Mouse (Mus musculus): ENCODE results near the gene Rcor2. TPM values are rescaled to one million over a fixed set of nuclear protein-coding genes. Genes with fewer than 3 reads are reported as not detected.

Rcor2 gene
- 9.8 and 16.0 TPM in 2 replicates for polyA plus RNA-seq (2014; fragmentation: Nextera tagmentation; extraction: Ambion mirVana)

DNA sequence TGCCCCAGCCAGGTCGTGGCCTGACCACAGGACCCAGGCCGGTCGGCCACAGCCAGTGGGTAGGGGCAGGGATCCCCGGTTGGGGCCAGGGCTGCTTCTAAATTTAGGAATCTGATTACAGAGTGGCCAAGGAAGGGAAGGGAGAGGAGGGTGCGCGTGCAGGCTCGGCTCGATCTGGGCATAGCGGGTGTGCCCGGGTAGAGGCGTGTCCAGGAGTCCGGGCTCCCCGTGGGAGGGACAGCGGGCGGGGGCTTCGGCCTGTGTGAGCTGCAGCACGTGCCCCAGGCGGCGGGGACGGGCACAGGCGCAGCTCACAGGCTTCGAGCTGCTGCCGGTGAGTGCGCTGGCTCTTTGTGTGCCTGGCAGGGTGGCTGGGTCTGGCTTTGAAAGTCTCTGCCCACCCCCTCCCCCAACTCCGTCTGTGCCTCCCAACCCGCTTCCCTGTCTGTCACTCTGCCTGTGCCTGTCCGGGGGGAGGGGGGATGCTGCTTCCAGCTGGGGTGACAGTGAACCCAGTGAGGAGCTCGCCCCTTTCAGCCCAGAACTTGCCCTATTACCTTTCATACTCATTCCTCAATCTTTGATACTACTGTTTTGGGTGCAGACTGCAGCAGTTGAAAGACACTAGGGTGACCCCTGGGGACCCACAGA, at the start of gene Rcor2:
Gene Rcor2, plus strand, starts transcription at position 235 of the 651 bp plus-strand sequence.
- H3K27me3 ChIP-seq (ENCODE audit: control insufficient read depth, insufficient read depth, low read length) = no peaks in the 10 kb centered on the region
- H3K4me1 ChIP-seq (ENCODE audit: control insufficient read depth, insufficient read depth, low read length) = peaks cover 49% of the 10 kb centered on the region
- WGBS = 4% methylated on average over 27 of the region's 28 CpGs
- peak within 1 kb of the TSS; percentile 95 for H3K9ac ChIP-seq (ENCODE audit: low read depth, low read length)
- peaks cover 18% of the 10 kb centered on the region for H3K36me3 ChIP-seq (ENCODE audit: control insufficient read depth, insufficient read depth, low read length)
- peak within 1 kb of the TSS; percentile 84 for H3K4me2 ChIP-seq (replicated peaks; ENCODE audit: low read depth, low read length)
- peak within 1 kb of the TSS; percentile 88 for H3K27ac ChIP-seq (ENCODE audit: low read depth, low read length)
- peaks cover 3% of the 10 kb centered on the region; the same call in 1 of the 2 replicates for H3K9me3 ChIP-seq (ENCODE audit: control insufficient read depth, low read length)
- peak; percentile 30 for ATAC-seq (ENCODE audit: low FRiP score, low TSS enrichment)
- H3K4me3 ChIP-seq (ENCODE audit: low read length) = peak within 1 kb of the TSS; percentile 84

DNA sequence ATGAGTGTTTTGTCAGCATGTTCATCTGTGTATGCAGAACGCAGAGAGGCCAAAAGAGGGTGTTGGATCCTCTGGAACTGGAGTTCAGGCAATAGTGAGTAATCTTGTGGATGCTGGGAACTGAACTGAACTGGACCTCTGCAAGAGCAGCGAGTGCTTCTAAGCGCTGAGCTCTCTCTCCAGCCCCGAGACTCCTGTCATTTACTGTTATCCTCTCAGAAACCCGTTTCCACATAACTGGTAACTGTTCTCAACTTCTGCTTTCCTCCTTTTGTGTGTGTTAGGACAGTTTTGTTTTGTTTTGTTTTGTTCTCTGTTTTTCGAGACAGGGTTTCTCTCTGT, 49.2 kb upstream of the Rcor2 start:
- no peak overlapping the region for H3K27ac ChIP-seq (ENCODE audit: low read depth, low read length)
- 12% methylated on average over 6 of the region's 6 CpGs for whole genome bisulfite sequencing
- ATAC-seq (ENCODE audit: low FRiP score, low TSS enrichment) = no peak; the same call in 1 of the 2 replicates

DNA sequence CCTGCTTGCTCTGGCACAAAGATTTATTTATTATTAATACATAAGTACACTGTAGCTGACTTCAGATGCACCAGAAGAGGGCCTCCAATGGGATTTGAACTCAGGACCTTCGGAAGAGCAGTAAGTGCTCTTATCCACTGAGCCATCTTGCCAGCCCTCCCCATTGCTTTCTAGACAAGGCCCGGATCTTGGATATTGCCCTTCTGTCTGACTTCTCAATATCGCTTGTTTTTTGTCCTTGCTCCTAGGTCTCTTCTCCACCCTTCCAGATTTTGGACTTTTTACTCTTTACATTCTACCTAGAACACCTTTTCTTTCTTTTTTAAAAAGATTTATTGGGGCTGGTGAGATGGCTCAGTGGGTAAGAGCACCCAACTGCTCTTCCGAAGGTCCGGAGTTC, 48.4 kb upstream of the Rcor2 start:
- Histone ChIP-seq H3K9ac (ENCODE audit: low read depth, low read length) (no peak overlapping the region), H3K36me3 (ENCODE audit: control insufficient read depth, insufficient read depth, low read length) (peaks cover 17% of the 10 kb centered on the region), H3K27ac (ENCODE audit: low read depth, low read length) (no peak overlapping the region), H3K27me3 (ENCODE audit: control insufficient read depth, insufficient read depth, low read length) (no peaks in the 10 kb centered on the region), H3K4me1 (ENCODE audit: control insufficient read depth, insufficient read depth, low read length) (peaks cover 23% of the 10 kb centered on the region), H3K4me3 (ENCODE audit: low read length) (no peak overlapping the region), H3K4me2 (replicated peaks; ENCODE audit: low read depth, low read length) (no peak overlapping the region), H3K9me3 (ENCODE audit: control insufficient read depth, low read length) (no peaks in the 10 kb centered on the region)
- ATAC-seq (ENCODE audit: low FRiP score, low TSS enrichment) = no peak
- 97% methylated on average over 5 of the region's 5 CpGs for WGBS

More for the DNA sequence above, 49.2 kb upstream of the Rcor2 start:
- Histone ChIP-seq H3K4me2 (replicated peaks; ENCODE audit: low read depth, low read length) (peak overlapping the region; percentile 59), H3K4me1 (ENCODE audit: control insufficient read depth, insufficient read depth, low read length) (peaks cover 23% of the 10 kb centered on the region), H3K9ac (ENCODE audit: low read depth, low read length) (peak overlapping the region; percentile 40), H3K27me3 (ENCODE audit: control insufficient read depth, insufficient read depth, low read length) (no peaks in the 10 kb centered on the region), H3K4me3 (ENCODE audit: low read length) (peak overlapping the region; percentile 89), H3K36me3 (ENCODE audit: control insufficient read depth, insufficient read depth, low read length) (peaks cover 24% of the 10 kb centered on the region), H3K9me3 (ENCODE audit: control insufficient read depth, low read length) (no peaks in the 10 kb centered on the region)

DNA sequence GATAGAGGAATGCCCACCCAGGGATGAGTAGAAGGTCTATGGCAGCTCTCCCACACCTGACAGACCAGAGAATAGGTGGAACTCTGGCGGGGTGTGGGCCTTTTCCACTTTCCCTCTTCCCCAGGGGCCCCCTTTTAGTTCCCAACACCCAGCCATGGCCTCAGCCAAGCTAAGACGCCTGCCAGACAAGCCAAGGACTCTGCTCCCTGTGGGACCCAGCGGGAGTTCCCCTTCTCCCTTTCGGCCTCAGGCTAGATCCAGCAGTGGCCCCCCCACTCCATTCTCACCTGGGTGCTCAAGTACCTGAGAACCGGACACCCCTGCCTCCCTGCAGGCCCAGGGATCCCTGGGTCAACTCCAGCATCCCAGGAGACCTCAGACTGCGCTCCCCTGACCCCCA, 44.9 kb upstream of the Rcor2 start:
- no peak for ATAC-seq (ENCODE audit: low FRiP score, low TSS enrichment)
- Histone ChIP-seq H3K4me2 (replicated peaks; ENCODE audit: low read depth, low read length) (no peak overlapping the region), H3K36me3 (ENCODE audit: control insufficient read depth, insufficient read depth, low read length) (peaks cover 15% of the 10 kb centered on the region), H3K4me1 (ENCODE audit: control insufficient read depth, insufficient read depth, low read length) (peaks cover 4% of the 10 kb centered on the region; the same call in 1 of the 2 replicates), H3K9me3 (ENCODE audit: control insufficient read depth, low read length) (no peaks in the 10 kb centered on the region), H3K27ac (ENCODE audit: low read depth, low read length) (no peak overlapping the region), H3K4me3 (ENCODE audit: low read length) (no peak overlapping the region), H3K9ac (ENCODE audit: low read depth, low read length) (no peak overlapping the region), H3K27me3 (ENCODE audit: control insufficient read depth, insufficient read depth, low read length) (no peaks in the 10 kb centered on the region)
- 85% methylated on average over 6 of the region's 6 CpGs for WGBS

DNA sequence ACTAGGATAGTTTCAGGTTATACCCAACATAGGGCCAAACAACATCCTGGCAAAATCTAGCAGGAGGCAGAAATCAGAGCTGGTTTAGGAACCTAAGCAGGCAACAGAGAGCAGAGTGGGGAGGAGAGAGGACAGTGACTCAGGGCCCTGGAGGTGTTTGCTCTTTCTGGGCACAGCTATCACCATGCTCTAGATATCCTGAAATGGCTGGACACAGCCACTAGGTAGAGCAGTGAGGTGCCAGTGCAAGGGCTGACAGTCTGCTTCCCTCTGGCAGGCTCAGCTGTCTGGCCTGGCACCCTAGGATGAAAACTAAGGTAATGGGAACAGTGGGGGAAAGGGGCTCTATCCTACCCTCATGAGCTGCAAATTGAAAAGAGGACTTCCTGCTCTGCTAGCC, 43.6 kb upstream of the Rcor2 start:
- no peak overlapping the region for H3K4me3 ChIP-seq (ENCODE audit: low read length)
- H3K4me2 ChIP-seq (replicated peaks; ENCODE audit: low read depth, low read length) = no peak overlapping the region
- no peak for ATAC-seq (ENCODE audit: low FRiP score, low TSS enrichment)
- no peaks in the 10 kb centered on the region for H3K9me3 ChIP-seq (ENCODE audit: control insufficient read depth, low read length)
- H3K4me1 ChIP-seq (ENCODE audit: control insufficient read depth, insufficient read depth, low read length) = no peaks in the 10 kb centered on the region
- no peak overlapping the region for H3K27ac ChIP-seq (ENCODE audit: low read depth, low read length)
- no peaks in the 10 kb centered on the region for H3K27me3 ChIP-seq (ENCODE audit: control insufficient read depth, insufficient read depth, low read length)
- H3K36me3 ChIP-seq (ENCODE audit: control insufficient read depth, insufficient read depth, low read length) = peaks cover 27% of the 10 kb centered on the region
- no peak overlapping the region for H3K9ac ChIP-seq (ENCODE audit: low read depth, low read length)

DNA sequence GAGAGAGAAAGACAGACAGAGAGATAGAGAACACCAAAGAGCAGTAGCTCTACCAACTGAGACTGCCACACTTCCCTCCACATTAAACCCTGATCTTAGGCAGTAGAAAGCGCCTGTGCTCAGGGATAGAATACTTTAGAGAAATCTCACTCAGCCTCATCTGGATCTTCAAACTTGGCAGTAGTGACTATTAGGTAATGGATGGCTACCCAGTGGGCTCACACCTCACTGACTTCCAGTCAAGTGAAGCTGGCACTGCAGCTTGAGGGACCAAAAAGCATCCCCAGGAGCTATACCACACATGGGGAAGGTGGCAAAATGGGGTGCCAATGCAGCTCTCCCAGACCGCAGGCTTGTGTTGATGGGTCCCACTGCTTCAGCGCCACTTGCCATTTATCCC, 42.9 kb upstream of the Rcor2 start:
- Histone ChIP-seq H3K4me2 (replicated peaks; ENCODE audit: low read depth, low read length) (no peak overlapping the region), H3K4me1 (ENCODE audit: control insufficient read depth, insufficient read depth, low read length) (no peaks in the 10 kb centered on the region), H3K27ac (ENCODE audit: low read depth, low read length) (no peak overlapping the region), H3K9me3 (ENCODE audit: control insufficient read depth, low read length) (no peaks in the 10 kb centered on the region), H3K27me3 (ENCODE audit: control insufficient read depth, insufficient read depth, low read length) (no peaks in the 10 kb centered on the region), H3K9ac (ENCODE audit: low read depth, low read length) (no peak overlapping the region), H3K36me3 (ENCODE audit: control insufficient read depth, insufficient read depth, low read length) (peaks cover 32% of the 10 kb centered on the region), H3K4me3 (ENCODE audit: low read length) (no peak overlapping the region)
- ATAC-seq (ENCODE audit: low FRiP score, low TSS enrichment) = no peak
- 87% methylated on average over 3 of the region's 3 CpGs for WGBS

DNA sequence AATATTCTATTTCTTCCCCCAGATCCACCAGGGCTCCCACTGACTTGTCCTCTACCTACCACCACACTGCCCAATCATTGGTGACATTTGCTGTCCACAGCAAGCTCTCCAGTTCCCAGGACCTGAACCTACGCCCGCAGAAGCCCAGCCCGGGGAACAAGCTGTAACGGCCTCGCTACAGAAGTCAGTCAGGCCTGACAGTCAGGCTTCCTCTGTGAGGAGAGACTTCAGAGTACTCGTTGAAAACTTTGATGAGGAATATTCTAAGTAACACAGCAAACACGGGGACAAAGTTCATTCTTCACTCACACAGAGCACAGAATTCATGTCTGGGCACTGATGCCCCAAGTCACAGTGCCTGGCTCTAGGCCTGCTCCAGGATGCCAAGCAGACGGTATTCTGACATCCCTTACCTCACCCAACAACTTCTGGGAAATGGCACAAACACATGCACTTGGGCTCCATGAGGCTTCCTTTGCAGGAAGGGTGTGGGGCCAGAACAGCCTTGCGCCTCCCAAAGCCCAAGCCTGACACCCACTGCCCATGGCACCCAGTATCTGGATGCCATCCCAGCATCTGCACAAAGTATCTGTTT, 41.9 kb upstream of the Rcor2 start:
- 74% methylated on average over 9 of the region's 9 CpGs for WGBS
- H3K4me2 ChIP-seq (replicated peaks; ENCODE audit: low read depth, low read length) = no peak overlapping the region
- no peaks in the 10 kb centered on the region for H3K27me3 ChIP-seq (ENCODE audit: control insufficient read depth, insufficient read depth, low read length)

DNA sequence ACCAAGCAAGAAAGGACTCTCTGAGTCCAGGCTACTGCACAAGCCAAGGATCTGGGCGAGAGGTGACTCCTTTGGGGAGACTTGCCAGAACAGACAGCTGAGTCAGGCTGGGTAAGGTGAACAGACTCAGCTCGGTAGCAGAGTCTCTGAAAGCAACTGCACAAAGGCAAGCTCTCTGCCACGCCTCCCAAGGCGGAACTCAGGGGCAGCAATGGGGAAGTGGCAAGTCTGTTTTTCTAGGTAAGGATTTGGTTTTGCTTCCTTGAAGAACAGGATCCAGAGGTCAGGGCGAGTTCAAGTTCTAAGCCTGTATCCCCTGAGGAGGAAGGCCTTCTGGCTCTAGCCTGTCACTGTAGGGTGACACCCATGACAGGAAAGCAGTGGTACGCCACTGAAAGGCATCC, 40.6 kb upstream of the Rcor2 start:
- Histone ChIP-seq H3K4me3 (ENCODE audit: low read length) (no peak overlapping the region), H3K27ac (ENCODE audit: low read depth, low read length) (no peak overlapping the region), H3K4me1 (ENCODE audit: control insufficient read depth, insufficient read depth, low read length) (no peaks in the 10 kb centered on the region), H3K9me3 (ENCODE audit: control insufficient read depth, low read length) (no peaks in the 10 kb centered on the region), H3K36me3 (ENCODE audit: control insufficient read depth, insufficient read depth, low read length) (peaks cover 53% of the 10 kb centered on the region), H3K9ac (ENCODE audit: low read depth, low read length) (no peak overlapping the region), H3K27me3 (ENCODE audit: control insufficient read depth, insufficient read depth, low read length) (no peaks in the 10 kb centered on the region), H3K4me2 (replicated peaks; ENCODE audit: low read depth, low read length) (no peak overlapping the region)
- 80% methylated on average over 6 of the region's 6 CpGs for WGBS
- no peak for ATAC-seq (ENCODE audit: low FRiP score, low TSS enrichment)

More for the DNA sequence above, 41.9 kb upstream of the Rcor2 start:
- Histone ChIP-seq H3K4me3 (ENCODE audit: low read length) (no peak overlapping the region), H3K9me3 (ENCODE audit: control insufficient read depth, low read length) (no peaks in the 10 kb centered on the region), H3K36me3 (ENCODE audit: control insufficient read depth, insufficient read depth, low read length) (peaks cover 41% of the 10 kb centered on the region), H3K4me1 (ENCODE audit: control insufficient read depth, insufficient read depth, low read length) (no peaks in the 10 kb centered on the region), H3K9ac (ENCODE audit: low read depth, low read length) (no peak overlapping the region), H3K27ac (ENCODE audit: low read depth, low read length) (no peak overlapping the region)
- ATAC-seq (ENCODE audit: low FRiP score, low TSS enrichment) = no peak

DNA sequence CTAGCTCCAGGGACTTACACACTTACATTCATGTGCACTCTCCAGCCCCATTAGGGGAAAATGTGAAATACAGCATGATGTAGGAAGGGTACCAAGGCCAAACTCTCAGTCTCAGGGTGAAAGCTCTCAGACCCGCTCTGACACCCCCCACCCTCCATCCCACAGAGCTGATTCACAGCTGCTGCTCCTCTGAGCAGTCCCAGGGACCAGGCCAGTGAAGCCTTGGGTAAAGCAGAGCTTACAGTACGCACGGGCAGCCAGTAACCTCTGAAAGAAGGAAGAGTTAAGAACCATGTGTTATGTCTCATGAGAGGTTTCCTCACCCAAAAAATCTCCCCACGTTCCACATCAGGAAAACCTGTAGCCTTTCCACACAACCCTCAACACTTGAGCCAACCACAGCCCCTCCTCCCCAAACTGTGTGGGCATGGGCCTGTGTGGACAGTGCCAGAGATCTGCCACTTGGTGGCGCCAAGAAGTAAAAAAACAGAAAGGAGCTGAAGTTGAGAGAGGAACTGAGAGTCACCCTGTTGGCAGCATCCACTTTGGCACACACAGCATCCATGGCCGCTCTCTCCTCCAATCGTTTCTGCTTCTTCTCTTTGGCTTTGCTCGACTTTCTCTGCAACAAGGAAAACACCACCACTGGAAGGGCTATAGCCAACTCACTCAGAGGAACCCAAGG, 32.4 kb upstream of the Rcor2 start:
- Histone ChIP-seq H3K4me3 (ENCODE audit: low read length) (no peak overlapping the region), H3K27me3 (ENCODE audit: control insufficient read depth, insufficient read depth, low read length) (no peaks in the 10 kb centered on the region), H3K27ac (ENCODE audit: low read depth, low read length) (no peak overlapping the region), H3K4me2 (replicated peaks; ENCODE audit: low read depth, low read length) (no peak overlapping the region), H3K4me1 (ENCODE audit: control insufficient read depth, insufficient read depth, low read length) (peaks cover 1% of the 10 kb centered on the region; the same call in 1 of the 2 replicates), H3K9ac (ENCODE audit: low read depth, low read length) (no peak overlapping the region), H3K36me3 (ENCODE audit: control insufficient read depth, insufficient read depth, low read length) (peaks cover 62% of the 10 kb centered on the region), H3K9me3 (ENCODE audit: control insufficient read depth, low read length) (no peaks in the 10 kb centered on the region)
- peak; percentile 88 for ATAC-seq (ENCODE audit: low FRiP score, low TSS enrichment)
- 64% methylated on average over 8 of the region's 8 CpGs for WGBS

Data from kidney, embryonic 14.5 days (tissue).